Mouse (Mus musculus) frontal cortex, postnatal 14 days (tissue): ENCODE results near the gene Bmp2k.
A peak's percentile ranks its signal among the peaks of the same experiment; 100 is the strongest.

Source experiments
- DNase-seq, 2 experiments: peaks; one replicate each; pipeline ENCODE4 v3.0.0; 2022; ENCODE audit warnings: low spot score in 2 of 2

Bmp2k gene

DNA sequence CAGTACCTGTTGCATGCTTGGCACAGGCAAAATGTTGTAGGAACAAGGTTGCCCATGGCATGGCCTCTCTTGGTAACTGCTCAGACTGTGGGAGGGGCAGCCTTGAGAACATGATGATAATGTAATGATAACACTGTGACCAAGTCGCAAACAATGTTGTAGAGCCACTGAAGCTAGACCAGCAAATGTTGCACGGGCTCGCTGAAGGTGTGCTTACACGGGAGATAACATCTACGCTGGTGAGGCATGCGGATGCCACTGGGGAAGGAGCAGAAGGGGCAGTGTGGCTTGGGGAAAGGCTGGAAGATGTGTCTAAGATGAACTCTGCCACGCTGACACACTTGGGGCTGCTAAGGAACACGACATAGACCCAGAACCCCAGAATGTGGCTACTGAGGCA lies 102.5 kb downstream of the Bmp2k start:
- DNase-seq = no peak

GRCm38 (mm10) chr5:97108333-97108732 lies 110.8 kb downstream of the Bmp2k start:
- no peak for DNase-seq

- DNase-seq = no peak
Observed at GRCm38 (mm10) chr5:97110133-97110532, 112.6 kb downstream of the Bmp2k start.

DNA sequence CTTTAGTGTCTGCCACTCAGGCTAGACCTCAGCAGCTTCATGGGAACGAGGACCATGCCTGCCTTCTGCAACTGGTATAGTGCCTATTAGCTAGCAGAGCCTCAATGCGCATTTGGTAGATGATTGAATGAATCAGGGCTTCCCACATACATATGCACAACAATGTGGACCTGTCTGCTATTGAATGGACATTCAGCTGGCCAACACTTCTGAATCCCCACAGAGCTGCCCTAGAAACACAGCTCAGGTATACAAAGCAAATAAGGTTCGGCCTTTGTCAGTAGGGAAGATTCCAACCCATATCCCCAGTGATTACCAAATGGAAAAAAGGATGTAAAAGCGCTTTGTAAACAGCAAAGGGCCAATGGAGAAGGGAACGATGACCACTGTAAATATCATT lies 113.2 kb downstream of the Bmp2k start:
- no peak for DNase-seq

GRCm38 (mm10) chr5:97111207-97111910 lies 113.9 kb downstream of the Bmp2k start, which contains the start of gene Paqr3:
TSS of gene Paqr3 (minus strand) at chr5:97111596.
- peak; percentile 94 for DNase-seq

GRCm38 (mm10) chr5:97124977-97125376 lies 127.5 kb downstream of the Bmp2k start:
- no peak for DNase-seq

GRCm38 (mm10) chr5:97125459-97125970 lies 128.0 kb downstream of the Bmp2k start:
- DNase-seq = no peak

DNA sequence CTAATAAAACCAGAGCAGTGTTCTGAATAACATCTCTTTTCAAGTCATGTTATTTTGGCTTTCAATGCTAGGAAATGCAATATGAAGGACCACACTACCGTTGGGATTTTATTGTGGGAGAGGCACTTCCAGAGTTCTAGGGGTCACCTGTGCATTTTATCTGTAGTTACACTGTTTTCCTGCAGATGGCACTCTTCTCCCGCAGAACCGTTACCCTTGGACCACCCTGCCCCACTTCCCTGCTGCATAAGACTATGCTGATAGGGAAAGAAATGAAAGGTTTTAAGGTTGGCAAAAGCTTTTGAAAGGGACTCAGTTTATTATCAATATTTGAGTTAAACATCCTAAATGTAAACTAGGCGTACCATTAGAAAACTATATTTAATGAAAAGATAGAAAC lies 128.5 kb downstream of the Bmp2k start:
- DNase-seq = peak in 1 of 2 experiments; percentile 32

DNA sequence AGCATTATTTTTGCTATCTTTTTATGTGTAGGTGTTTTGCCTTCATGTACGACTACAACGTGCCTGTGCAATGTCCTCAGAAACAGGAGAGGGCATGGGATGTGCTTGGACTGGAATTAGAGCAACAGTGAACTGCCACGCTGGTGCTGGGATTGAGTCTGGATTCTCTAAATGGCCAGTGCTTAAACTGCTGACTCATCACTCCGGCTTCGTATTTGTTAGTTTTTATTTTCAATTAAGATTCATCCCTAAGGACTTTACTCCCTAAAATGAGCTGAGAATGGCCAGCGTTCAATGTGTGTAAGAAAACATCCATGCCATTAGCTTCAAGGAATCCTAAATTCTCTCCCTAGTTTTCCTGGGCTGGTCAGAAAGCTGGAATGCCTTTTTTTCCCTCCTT lies 129.8 kb downstream of the Bmp2k start:
- DNase-seq = no peak

GRCm38 (mm10) chr5:97128242-97129226 lies 131.0 kb downstream of the Bmp2k start:
- peak; percentile 27 to 69 for DNase-seq

DNA sequence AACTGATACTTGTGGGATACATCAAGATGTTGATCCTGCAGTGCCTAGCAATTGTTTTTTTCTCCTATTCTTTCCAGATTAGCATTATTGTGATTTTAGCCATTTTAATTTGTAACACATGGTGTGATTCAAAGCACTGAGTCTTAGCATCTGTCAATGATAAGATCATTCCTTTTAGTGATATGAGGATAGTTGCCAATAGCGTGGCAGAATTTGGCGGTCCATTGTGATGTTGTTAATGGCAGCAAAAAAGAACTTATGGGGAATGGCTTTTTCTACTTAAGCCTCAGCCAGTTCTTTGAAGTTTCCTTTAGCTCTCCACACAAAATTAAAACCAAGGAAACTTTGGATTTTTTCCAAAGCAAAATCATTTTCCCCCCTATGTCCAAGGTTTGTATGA lies 132.1 kb downstream of the Bmp2k start:
- no peak for DNase-seq

GRCm38 (mm10) chr5:97135331-97135730 lies 137.8 kb downstream of the Bmp2k start:
- DNase-seq = no peak
